Mouse (Mus musculus): ENCODE measurements around the gene Tfdp2. TPM values are rescaled to one million over a fixed set of nuclear protein-coding genes. Genes with fewer than 3 reads are reported as not detected.

Gene Tfdp2
- total RNA-seq, 2 experiments from 2014 or later, result 410 to 531 TPM

DNA sequence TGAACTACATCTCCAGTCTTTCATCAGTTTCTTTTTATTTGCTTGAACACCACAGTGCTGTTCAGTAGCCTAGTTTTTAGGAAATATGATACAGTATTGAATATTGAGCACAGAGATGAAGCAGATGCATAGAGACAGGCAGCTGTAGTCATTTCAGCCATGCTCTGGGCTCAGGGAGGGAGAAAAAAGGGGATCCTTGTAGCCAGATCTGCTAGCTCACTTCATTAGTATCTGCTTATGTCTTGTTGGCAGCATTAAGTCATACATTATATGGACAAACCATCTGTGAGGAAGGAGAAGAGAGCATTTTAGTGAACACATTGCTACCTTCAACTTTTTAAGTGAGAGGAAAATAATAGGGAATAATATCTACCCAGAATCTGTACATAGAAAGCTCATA is 24.3 kb downstream of the Tfdp2 start:
- no peak for ATAC-seq (replicated peaks; ENCODE audit: low FRiP score, poor library complexity, severe bottlenecking)

DNA sequence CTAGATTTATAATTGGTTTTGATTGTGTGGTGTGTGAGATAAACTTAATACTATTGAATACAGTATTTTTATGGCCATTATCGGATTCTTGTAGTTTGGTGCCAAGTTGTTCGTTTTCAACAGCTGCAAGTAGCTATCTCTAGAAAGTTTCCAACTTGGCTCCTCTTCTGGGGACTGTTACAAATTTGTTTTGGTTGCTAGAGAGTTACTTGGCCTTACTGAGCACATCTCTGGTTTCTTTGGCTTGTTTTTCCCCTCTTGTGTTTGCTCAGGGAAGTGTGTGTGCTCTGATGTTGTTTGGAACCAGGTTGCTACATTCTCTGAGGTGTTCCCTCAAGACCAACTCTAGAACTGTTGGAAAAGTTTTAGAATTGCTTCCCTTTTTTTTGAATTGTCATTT is 27.2 kb downstream of the Tfdp2 start:
- ATAC-seq (replicated peaks; ENCODE audit: low FRiP score, poor library complexity, severe bottlenecking), result no peak

DNA sequence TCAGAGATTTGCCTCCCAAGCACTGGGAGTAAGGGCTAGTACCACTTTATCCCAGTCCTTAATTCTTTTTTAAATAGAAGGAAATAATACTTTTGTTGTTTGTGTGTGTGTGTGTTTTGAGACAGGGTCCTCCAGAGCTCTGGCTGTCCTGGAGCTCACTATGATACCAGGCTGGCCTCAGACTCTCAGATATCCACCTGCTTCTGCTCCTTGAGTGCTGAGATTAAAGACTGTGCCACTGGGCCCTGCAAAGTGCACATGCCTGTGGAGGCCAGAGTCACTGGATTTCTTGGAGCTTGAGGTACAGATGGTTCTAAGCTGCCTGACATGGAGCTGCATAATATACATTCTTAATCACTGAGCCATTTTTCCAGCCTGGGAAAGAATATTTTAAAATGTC is 32.2 kb downstream of the Tfdp2 start:
- ATAC-seq (replicated peaks; ENCODE audit: low FRiP score, poor library complexity, severe bottlenecking), result no peak

DNA sequence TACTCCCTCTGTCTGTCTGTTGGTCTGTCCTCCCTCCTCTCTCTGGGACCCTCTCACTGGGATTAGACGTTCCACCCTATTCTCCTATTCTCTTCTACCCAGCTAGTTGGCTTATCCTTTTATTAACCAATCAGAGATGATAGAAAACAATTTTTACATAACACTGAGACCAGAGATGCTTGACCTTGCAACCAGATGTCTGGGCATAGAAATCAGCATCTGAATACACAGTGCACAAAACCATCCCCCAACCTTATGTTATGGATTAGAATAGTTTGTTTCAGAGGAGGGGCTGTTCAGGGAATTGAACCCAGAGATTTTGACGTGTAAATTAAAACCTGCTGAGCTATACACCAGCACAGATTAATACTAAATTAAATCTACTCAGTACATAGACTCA is 34.2 kb downstream of the Tfdp2 start:
- ATAC-seq (replicated peaks; ENCODE audit: low FRiP score, poor library complexity, severe bottlenecking), result no peak

DNA sequence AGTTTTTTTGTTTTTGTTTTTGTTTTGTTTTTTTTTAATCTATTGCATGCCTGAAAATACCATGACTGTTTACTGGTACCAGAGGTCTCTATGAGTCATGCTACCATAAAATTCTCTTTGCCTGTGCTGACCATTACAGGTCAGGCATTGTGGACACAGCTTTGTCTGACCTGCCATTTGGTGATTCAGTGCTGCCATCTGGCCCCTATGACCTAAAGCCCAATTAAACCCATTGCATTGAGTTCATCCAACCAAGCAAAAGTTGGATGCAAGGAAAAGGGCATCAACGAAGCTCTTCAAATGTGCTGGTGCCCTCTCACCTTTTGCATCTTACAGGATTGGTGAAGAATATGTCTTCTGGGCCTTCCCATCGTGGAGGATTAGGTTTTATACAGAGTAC is 39.4 kb downstream of the Tfdp2 start:
- no peak for ATAC-seq (replicated peaks; ENCODE audit: low FRiP score, poor library complexity, severe bottlenecking)

DNA sequence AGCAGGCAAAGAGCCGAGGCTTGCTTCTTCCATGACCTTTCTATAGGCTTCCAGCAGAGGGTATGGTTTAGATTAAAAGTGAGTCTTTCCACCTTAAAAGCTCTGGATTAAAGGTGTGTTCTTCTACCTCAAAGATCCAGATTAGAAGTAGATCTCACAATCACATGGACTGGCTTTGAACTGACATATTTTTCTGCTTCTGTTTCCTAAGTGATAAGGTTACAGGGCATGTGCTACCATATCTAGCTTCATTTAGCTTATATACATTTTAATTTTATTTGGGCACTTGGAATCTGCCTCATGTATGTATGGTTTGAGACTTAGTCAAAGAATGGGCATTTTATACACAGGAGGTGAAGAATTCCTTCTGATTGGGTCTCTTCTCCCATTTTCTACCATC is 41.3 kb downstream of the Tfdp2 start:
- 0 out of 2 replicates have a peak, but pooled peaks have one; percentile 31 for ATAC-seq (replicated peaks; ENCODE audit: low FRiP score, poor library complexity, severe bottlenecking)

DNA sequence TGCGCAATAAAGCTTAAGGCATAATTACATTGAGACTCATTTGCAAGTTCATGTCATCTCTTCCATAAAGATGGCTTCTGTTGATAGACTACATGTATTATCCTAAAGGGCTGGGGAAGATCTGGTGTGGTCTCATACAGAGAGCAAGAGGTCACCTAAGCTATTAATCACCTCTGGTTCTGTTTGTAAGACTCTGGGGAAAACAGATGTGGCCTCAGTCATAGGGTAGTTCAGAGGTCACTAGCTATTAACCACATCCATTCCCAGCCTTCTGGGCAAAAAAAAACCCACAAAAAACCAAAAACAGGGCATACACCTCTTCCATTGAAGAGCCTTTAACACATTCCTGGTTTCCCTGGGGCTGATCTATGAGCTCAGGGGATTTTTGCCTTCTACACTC is 42.2 kb downstream of the Tfdp2 start:
- ATAC-seq (replicated peaks; ENCODE audit: low FRiP score, poor library complexity, severe bottlenecking), result no peak

DNA sequence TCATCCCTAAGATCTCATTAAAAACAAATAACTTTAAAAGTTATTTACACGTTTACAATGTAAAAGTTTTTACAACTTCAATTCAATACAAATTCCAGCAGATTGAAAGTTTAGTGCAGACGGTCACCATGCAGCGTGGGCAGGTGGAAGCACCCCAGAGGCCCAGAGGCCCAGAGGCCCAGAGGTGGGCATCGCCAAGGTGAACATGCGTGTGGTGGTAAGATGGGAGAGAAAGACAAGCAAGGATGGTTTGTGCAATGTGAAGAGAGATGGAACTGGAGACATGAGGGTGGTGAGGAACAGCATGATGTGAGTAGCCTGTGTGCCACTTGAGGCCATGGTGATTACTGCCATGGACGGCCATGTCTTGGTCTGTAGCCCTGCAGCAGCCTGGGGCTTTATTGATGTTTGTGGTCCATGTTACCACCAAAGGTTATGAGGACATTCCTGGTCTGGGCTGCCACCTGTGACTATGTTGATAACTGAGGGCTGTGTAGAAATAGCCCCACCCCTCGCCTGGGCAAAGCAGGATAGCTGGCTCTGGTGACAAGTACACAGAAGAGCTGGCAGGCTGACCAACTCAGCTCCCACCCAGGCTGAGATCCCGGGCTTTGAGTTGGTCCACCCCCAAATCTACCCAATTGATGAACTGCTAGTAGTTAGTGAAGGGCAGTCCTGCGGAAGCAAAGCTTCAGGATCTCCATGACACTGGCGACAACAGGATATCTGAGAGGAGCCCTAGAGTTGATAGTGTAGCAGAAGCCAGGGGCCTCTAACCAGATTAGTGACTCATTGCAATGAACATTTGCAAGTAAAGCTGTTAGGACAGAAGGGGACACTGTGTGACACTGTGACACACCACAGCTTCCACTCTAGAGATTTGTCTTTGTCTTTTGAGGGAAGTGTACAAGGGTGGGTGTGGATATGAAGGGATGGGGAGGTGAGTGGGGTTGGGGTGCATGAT is 45.3 kb downstream of the Tfdp2 start:
- ATAC-seq (replicated peaks; ENCODE audit: low FRiP score, poor library complexity, severe bottlenecking), result peak; percentile 93

DNA sequence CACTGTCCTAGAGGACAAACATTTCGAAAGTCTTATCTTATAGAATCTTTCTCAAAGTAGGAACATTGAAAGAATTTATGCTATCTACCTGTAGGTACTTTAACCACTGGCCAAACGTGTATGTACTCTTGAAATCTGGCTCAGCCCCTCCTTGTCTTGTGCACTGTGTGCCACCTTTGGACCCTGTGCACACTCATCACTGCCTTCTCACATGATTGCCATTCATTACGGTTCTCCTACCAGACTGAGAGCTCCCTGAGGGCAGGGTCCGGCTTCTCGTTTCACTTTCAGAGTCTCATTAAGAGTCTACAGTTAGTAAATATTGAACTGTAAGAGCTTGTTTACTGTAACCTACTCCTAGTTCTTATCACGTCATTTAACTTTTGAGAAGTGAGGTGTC is 47.8 kb downstream of the Tfdp2 start:
- no peak for ATAC-seq (replicated peaks; ENCODE audit: low FRiP score, poor library complexity, severe bottlenecking)

DNA sequence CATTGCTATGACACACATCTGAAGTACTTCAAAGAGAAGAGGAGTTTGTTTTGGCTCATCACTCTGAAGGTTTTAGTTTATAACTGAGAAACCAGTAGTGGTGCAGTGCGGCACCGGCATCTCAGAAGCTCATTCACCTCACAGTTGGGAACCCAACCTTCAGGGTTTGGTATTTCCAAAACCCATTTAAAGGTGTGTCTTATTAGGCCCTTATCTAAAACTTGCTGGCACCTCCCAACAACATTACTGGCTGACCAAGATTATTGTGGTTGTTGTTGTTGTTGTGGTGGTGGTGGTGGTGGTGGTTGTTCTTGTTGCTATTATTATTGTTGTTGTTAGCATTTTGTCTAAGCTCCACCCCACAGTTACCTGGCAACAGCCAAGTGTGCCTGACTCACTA is 58.7 kb downstream of the Tfdp2 start:
- peak; percentile 67 for ATAC-seq (replicated peaks; ENCODE audit: low FRiP score, poor library complexity, severe bottlenecking)

DNA sequence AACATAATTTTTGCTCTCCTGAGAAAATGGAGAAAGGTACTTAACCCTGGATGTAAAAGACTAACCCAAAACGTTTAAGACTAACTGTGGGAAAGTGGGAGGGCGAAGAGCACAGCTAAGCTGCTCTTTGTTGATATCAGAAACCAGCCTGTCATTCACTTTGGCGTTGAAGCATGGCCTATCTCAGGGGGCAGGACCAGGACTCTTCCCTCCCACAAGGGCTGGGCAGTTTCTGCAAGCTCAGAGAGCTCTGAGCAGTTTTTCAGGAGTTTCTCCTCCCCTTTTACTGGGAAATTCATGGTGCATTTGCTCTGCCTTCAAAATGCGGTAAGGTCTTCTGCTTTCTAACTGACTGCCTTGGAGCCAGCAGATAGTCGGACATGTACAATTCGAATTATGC is 62.4 kb downstream of the Tfdp2 start:
- peak; percentile 92 for ATAC-seq (replicated peaks; ENCODE audit: low FRiP score, poor library complexity, severe bottlenecking)

DNA sequence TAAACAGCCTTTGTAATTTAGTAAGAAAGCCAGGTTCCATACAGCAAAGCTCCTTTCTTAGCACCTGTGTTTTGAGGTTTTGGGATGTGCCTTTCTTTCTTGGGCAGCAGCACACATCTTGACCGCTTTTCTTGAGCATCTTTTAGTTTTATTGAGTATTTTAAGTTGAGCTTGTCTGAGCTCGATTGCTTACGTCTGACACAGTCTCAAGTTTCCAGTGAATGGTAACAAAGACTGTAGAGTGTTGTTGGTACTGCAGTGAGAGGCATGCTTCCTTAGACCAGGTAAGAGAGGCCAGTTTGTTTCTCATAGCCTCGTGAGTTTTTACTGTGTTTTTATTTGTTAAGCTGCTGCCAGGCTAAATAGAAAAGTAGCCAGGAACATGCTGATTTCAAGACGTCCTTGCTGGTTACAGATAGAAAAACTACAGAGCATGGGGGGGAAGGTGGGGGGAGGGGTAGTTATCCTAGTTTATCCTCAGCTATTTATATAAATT is 63.0 kb downstream of the Tfdp2 start:
- ATAC-seq (replicated peaks; ENCODE audit: low FRiP score, poor library complexity, severe bottlenecking), result peak; percentile 43

DNA sequence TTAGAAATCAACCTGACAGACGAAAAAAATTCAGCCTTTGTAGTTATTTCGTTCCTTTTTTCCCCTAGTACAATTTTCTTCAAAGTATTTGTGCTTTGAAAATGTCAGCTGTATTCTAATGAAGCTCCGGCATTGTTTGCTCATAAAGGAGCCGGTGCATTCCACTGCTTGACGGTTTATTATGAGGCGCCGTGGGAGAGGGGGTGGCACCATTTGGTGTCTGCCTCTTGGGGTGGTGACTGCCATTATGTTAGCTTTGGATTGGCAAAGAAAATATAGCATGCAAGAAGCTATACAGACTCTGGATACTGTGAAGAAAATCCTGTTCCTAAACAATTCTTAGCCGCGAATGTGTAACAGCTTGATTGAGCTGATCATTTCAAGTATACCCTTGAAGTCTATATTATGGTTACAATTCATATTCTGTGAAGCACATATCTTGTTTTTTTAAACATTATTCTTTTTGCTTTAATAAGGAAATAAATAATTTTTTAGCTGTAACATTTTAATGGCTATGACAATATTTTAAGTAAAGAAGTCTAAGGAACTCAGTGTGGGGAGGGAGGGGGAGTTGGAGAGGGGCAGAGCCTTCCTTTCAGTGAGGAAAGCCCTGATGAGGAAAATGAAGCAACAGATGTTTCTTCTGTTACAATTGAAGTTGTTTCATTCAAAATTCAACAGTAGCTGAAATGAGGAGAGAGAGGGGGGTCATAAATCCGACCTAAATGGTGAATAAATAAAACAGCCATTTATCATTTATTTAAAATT is 63.9 kb downstream of the Tfdp2 start:
- ATAC-seq (replicated peaks; ENCODE audit: low FRiP score, poor library complexity, severe bottlenecking), result peak; percentile 67

DNA sequence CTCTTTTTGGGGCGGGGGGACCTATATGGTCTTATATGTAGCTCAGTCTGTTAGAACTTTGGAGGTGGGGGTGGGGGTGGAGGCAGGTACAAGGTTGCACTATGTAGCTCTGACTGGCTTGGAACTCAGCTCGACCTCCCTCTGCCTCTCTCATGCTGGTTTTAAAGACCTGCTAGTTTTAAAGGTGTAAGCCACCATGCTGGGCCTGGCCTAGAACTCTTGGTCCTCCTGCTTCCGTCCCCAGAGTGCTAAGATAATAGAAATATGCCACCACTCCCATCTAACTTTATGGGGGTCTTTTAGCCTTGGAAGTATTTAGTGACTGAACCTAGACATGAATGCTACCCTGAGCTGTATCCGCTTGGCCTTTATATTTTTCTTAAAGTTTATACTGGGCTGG is 65.0 kb downstream of the Tfdp2 start:
- no peak for ATAC-seq (replicated peaks; ENCODE audit: low FRiP score, poor library complexity, severe bottlenecking)

DNA sequence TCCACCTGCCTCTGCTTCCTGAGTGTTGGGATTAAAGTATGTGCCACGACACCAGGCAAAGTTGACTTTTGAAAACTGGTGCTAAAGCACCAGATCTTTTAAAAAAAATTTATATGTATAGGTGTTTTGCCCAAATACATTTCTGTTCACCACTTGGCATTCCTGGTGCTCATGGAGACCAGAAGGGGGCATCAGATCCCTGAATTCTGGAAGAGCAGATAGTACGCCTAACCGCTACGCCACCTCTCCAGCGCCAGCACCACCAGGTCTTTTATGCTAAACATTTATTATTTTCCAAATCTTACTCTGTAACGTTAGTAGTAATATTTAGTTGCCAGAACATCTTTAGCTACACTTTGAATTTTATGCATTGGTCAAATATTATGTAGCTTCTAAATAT is 65.9 kb downstream of the Tfdp2 start:
- no peak for ATAC-seq (replicated peaks; ENCODE audit: low FRiP score, poor library complexity, severe bottlenecking)

DNA sequence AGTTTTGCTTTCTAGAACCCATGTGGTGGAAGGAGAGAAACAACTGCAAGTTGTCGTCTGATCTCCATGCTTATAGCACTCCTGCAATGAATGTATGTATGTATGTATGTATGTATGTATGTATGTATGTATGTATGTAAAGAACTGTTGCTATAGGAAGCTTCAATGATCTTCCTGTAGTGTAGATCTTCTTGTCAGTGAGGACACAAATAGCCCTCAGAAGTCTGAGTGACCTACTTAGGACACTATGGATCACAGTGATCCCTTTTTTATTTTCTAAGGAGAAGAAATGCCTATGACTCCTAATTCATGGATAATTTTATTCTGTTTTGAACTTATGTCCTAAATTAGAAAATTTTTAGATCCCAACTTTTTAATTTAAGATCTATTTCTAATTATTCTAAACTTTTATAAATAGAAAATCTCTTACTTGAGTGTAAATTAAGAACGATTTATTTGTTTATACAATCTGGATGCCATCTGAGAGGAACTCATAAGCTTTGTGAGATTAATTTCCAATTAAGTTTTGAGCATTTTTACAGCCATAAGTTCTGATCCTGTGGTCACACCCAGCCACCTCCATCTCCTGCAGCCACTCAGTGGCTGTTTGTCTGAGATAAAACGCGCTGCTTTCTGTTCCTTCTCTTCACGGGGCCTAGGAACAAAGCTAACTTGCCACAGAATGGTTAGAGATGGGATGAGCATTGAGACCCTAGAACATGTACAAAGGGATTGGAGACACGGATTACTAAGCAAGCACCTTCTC is 70.9 kb downstream of the Tfdp2 start:
- ATAC-seq (replicated peaks; ENCODE audit: low FRiP score, poor library complexity, severe bottlenecking), result peak; percentile 99

DNA sequence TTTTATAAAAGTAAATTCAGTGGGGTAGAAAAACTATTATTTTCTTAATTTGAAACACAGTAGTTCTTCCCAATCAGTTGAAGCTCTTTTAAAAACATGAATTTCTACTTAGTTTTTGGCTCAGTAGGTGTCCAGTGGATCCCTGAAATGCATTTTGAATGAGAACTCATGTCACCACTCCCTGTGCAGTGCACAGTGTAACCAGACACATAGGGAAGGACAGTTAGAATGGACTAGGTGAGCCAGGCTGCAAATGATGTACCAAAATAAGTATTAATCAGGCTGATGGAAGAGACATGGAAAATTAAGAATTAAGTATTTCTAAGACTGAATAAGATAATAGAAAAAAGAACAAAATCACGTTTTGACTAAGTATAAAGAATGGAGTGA is 71.5 kb downstream of the Tfdp2 start:
- 0 out of 2 replicates have a peak, but pooled peaks have one; percentile 35 for ATAC-seq (replicated peaks; ENCODE audit: low FRiP score, poor library complexity, severe bottlenecking)

DNA sequence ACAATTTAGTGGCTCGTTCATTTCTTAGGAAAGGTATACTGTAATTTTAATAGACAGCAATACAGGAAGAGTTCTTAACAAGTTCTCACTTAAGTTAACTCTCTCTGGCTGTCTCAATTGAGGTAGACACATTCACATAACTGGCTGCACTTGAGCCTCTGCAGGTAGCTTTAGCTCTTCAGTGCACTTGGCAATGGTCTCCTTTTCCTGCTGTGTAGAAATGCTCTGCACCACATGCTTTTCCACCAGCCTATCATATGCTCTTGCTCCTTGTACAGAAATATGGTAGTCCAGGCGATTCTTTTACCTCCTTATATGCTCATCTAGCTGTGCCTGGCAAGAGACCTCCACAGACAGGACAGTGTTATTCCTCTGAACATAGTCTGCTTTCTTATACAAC is 73.7 kb downstream of the Tfdp2 start:
- ATAC-seq (replicated peaks; ENCODE audit: low FRiP score, poor library complexity, severe bottlenecking), result no peak

DNA sequence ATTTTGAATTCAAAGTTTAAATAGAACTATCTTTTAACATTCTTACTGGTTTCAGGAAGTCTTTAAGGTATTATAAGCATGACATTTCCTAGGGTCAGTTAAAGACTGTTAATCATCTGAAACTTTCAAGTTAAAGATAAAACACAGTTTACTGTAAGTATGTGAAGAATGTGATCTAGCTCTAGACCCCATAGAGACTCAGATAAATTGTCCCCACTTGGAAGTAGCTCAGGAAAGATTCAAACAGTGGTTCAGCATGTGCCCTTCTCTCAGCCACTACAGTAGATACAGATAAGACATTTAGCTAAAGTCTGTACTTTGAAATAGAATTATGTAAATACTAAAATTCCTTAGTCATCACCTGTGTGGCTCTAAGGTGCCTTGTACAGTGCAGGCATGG is 79.5 kb downstream of the Tfdp2 start:
- ATAC-seq (replicated peaks; ENCODE audit: low FRiP score, poor library complexity, severe bottlenecking), result no peak

DNA sequence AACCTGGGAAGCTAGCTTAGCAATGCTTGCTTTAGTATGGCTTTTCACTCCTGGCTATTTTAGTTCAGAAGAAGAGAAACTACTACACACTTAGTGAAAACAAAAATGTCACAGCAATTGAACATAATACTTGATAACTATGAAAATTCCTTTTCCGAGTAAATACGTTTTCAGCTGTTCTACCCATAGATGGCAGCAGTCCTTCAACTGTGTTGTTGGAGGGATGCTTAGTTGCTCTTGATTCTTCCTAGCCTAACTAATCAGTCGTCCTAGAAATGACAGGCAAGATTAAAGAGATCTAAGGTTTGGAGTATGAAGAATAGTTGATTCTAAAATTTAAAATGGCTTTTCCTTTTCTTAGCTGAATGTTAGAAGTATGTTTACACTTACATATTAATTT is 85.4 kb downstream of the Tfdp2 start:
- no peak for ATAC-seq (replicated peaks; ENCODE audit: low FRiP score, poor library complexity, severe bottlenecking)

Data from erythroid progenitor cell, adult 5-6 weeks (primary cell).